In the genomic region with DNA sequence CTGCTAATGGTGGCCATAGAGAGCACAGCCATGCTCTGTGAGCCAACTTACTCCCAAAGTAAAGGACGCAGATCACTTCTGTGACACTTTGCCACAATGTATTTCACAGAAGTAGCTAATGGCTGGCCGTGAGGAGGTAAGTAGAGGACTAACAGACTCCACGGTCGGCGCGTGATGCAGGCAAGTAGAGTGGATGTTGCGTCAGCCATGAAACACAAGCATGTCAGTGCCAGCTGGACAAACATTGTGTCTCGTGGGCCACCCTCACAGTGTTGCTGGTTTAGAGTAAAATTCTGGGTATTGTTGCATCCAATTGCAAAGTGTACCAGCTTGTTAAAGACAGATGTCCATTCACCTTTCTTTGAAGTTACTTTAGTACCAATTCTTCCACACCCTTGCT, we compare ENCODE assay signal across 22 mouse cellular contexts.
DNase-seq lines count a peak whose midpoint lies in the region; ATAC-seq lines count a peak whose summit lies in the region.
"Had no signal": no experiment of that assay in that cellular context is flagged by ENCODE, and none has a peak within 500 bp of the region (broad histone marks: within the 10 kb centered on the region; RNA-seq: fewer than 3 reads in every experiment).

No protein-coding gene starts in this region.

- H3K36me3 ChIP-seq in liver, embryonic 16.5 days (ENCODE audit: control insufficient read depth, insufficient read depth): no peaks in the 10 kb centered on the region
- no peaks in the 10 kb centered on the region for H3K36me3 ChIP-seq in liver, embryonic 12.5 days
- H3K36me3 ChIP-seq: embryonic facial prominence, embryonic 12.5 days; embryonic facial prominence, embryonic 15.5 days; heart, embryonic 12.5 days; heart, embryonic 15.5 days had no signal

- 82% methylated on average over 8 of the region's 8 CpGs for WGBS in liver, embryonic 16.5 days (ENCODE audit: insufficient replicate concordance)
- WGBS in liver, embryonic 12.5 days (ENCODE audit: insufficient replicate concordance): 87% methylated on average over 8 of the region's 8 CpGs

- peak overlapping the region; percentile 22; the same call in 1 of the 2 replicates for H3K27ac ChIP-seq in liver, embryonic 16.5 days (ENCODE audit: low read length)
- H3K27ac ChIP-seq in liver, embryonic 12.5 days: no peak overlapping the region
- H3K27ac ChIP-seq in brown adipose tissue, adult 24 weeks (replicated peaks; ENCODE audit: low read depth, low read length): peak overlapping the region; percentile 79
- H3K27ac ChIP-seq: embryonic facial prominence, embryonic 12.5 days; embryonic facial prominence, embryonic 15.5 days; gastrocnemius, adult 2 months; heart, embryonic 15.5 days; hindbrain, embryonic 14.5 days; hindbrain, postnatal 0 days had no signal

- H3K4me1 ChIP-seq in liver, embryonic 16.5 days (ENCODE audit: control insufficient read depth, low read depth, low read length): peaks cover 14% of the 10 kb centered on the region
- peaks cover 30% of the 10 kb centered on the region for H3K4me1 ChIP-seq in liver, embryonic 12.5 days
- peaks cover 35% of the 10 kb centered on the region for H3K4me1 ChIP-seq in brown adipose tissue, adult 24 weeks (ENCODE audit: control insufficient read depth, insufficient read depth, insufficient read length, low read length)

- ATAC-seq in liver, embryonic 16.5 days (ENCODE audit: low read depth): no peak
- no peak for ATAC-seq in liver, embryonic 12.5 days
- no peak for ATAC-seq in CD4-positive, CD25-positive, alpha-beta regulatory T cell, adult 4 months
- ATAC-seq: forebrain, embryonic 14.5 days; forebrain, postnatal 0 days; hindbrain, postnatal 0 days had no signal

- no peak overlapping the region for H3K4me2 ChIP-seq in liver, embryonic 16.5 days (ENCODE audit: low read depth, low read length)
- H3K4me2 ChIP-seq in liver, embryonic 12.5 days: no peak overlapping the region
- H3K4me2 ChIP-seq: embryonic facial prominence, embryonic 12.5 days; embryonic facial prominence, embryonic 15.5 days; heart, embryonic 12.5 days; heart, embryonic 15.5 days; hindbrain, embryonic 14.5 days had no signal

- H3K9ac ChIP-seq in liver, embryonic 16.5 days (ENCODE audit: low read depth, low read length): no peak overlapping the region
- H3K9ac ChIP-seq in liver, embryonic 12.5 days: no peak overlapping the region
- H3K9ac ChIP-seq: embryonic facial prominence, embryonic 12.5 days; embryonic facial prominence, embryonic 15.5 days; forebrain, postnatal 0 days; heart, embryonic 12.5 days; heart, embryonic 15.5 days; hindbrain, embryonic 14.5 days had no signal

- no peaks in the 10 kb centered on the region for H3K27me3 ChIP-seq in liver, embryonic 16.5 days (ENCODE audit: control insufficient read depth, insufficient read depth, low read depth, low read length)
- no peaks in the 10 kb centered on the region for H3K27me3 ChIP-seq in liver, embryonic 12.5 days (replicated peaks)
- H3K27me3 ChIP-seq: embryonic facial prominence, embryonic 12.5 days; embryonic facial prominence, embryonic 15.5 days; heart, embryonic 12.5 days; heart, embryonic 15.5 days had no signal

- H3K9me3 ChIP-seq in liver, embryonic 16.5 days (replicated peaks; ENCODE audit: control insufficient read depth, low read length): no peaks in the 10 kb centered on the region
- H3K9me3 ChIP-seq in liver, embryonic 12.5 days (replicated peaks): no peaks in the 10 kb centered on the region
- H3K9me3 ChIP-seq: embryonic facial prominence, embryonic 12.5 days; embryonic facial prominence, embryonic 15.5 days; heart, embryonic 12.5 days; heart, embryonic 15.5 days had no signal

- DNase-seq in lung, postnatal 36 days: peak; percentile 69
- no peak for DNase-seq in lung, postnatal 10 days
- DNase-seq: adrenal gland, adult 8-10 months; adrenal gland, postnatal 25 days; cerebellum, adult 11 months; cerebellum, adult 2 months; cerebellum, adult 9-11 months; forebrain, postnatal 0 days; gastrocnemius, adult 2 months; gastrocnemius, postnatal 14 days; heart, postnatal 14 days had no signal

- H3K4me3 ChIP-seq in liver, embryonic 16.5 days (ENCODE audit: low read depth, low read length): no peak overlapping the region
- no peak overlapping the region for H3K4me3 ChIP-seq in liver, embryonic 12.5 days
- H3K4me3 ChIP-seq in brown adipose tissue, adult 24 weeks (ENCODE audit: insufficient read depth, low read depth, low read length): no peak overlapping the region
- H3K4me3 ChIP-seq: embryonic facial prominence, embryonic 12.5 days; embryonic facial prominence, embryonic 15.5 days; gastrocnemius, adult 2 months; heart, embryonic 12.5 days; heart, embryonic 15.5 days had no signal
